Mouse (Mus musculus): ENCODE measurements around the gene Ttc23l. TPM values are rescaled to one million over a fixed set of nuclear protein-coding genes. Genes with fewer than 3 reads are reported as not detected.

The Ttc23l gene
- total RNA-seq, 2 experiments from 2014 or later = not detected

Other genes starting within 250 kb of the Ttc23l start
- not detected for gene Gm21973, start 233.3 kb downstream of the Ttc23l start, total RNA-seq (2021)
- gene Agxt2, start 200.1 kb downstream of the Ttc23l start, total RNA-seq (2021) = not detected
- gene Dnajc21, start 88.2 kb downstream of the Ttc23l start, total RNA-seq (2021) = 10 to 100 TPM; 21.1 to 23.8 TPM
- gene Brix1, start 72.7 kb downstream of the Ttc23l start, total RNA-seq (2021) = 10 to 100 TPM; 23.9 to 24.7 TPM
- 10 to 100 TPM; 13.6 to 14.6 TPM for gene Rad1, start 72.7 kb downstream of the Ttc23l start, total RNA-seq (2021)
- gene Rai14, start 156.0 kb upstream of the Ttc23l start, total RNA-seq (2021) = 1 to 10 TPM; 5.0 to 5.8 TPM

Measured in layer of hippocampus, postnatal 25 days (tissue).